11 mouse cellular contexts compared by ENCODE assay signal in genomic region chr5:25752862-25753261, GRCm38 (mm10). TPM values are rescaled to one million over a fixed set of nuclear protein-coding genes. Genes with fewer than 3 reads are reported as not detected.
DNase-seq lines count a peak whose midpoint lies in the region; ATAC-seq lines count a peak whose summit lies in the region.
"Had no signal": no experiment of that assay in that cellular context is flagged by ENCODE, and none has a peak within 500 bp of the region (broad histone marks: within the 10 kb centered on the region; RNA-seq: fewer than 3 reads in every experiment).

No protein-coding gene starts in this region.

- H3K4me2 ChIP-seq in neural tube, embryonic 15.5 days = no peak overlapping the region
- H3K4me2 ChIP-seq: lung, embryonic 15.5 days; neural tube, embryonic 12.5 days had no signal

- H3K36me3 ChIP-seq in neural tube, embryonic 15.5 days = no peaks in the 10 kb centered on the region
- H3K36me3 ChIP-seq: lung, embryonic 15.5 days; neural tube, embryonic 12.5 days had no signal

- WGBS in neural tube, embryonic 15.5 days = 63% methylated on average over 5 of the region's 5 CpGs

- H3K9ac ChIP-seq in neural tube, embryonic 15.5 days (replicated peaks) = no peak overlapping the region
- H3K9ac ChIP-seq: lung, embryonic 15.5 days; neural tube, embryonic 12.5 days had no signal

- no peaks in the 10 kb centered on the region for H3K9me3 ChIP-seq in neural tube, embryonic 15.5 days (replicated peaks)
- H3K9me3 ChIP-seq: lung, embryonic 15.5 days; neural tube, embryonic 12.5 days had no signal

- peak; percentile 63 for DNase-seq in gastrocnemius, postnatal 25 days
- DNase-seq in gastrocnemius, postnatal 10 days = no peak
- DNase-seq in right cerebral cortex, adult 18-20 months = peak; percentile 47
- no peak for DNase-seq in right cerebral cortex, postnatal 36 days (ENCODE audit: low spot score in 2 of 2)
- DNase-seq in fat pad, adult 2 months (ENCODE audit: extremely low read depth, low read depth, low spot score) = peak; percentile 42
- peak; percentile 83 for DNase-seq in skeletal muscle tissue, adult 2 months (ENCODE audit: low read depth, low spot score)
- no peak for DNase-seq in Muller cell, postnatal 12 days (ENCODE audit: inconsistent ontology term)

- no peak for ATAC-seq in neural tube, embryonic 15.5 days (ENCODE audit: low FRiP score)
- ATAC-seq: hindbrain, embryonic 16.5 days had no signal

- no peak overlapping the region for H3K27ac ChIP-seq in neural tube, embryonic 15.5 days (replicated peaks)
- H3K27ac ChIP-seq: lung, embryonic 15.5 days; neural tube, embryonic 12.5 days had no signal

- H3K4me1 ChIP-seq in neural tube, embryonic 15.5 days = peaks cover 20% of the 10 kb centered on the region

- no peak overlapping the region for H3K4me3 ChIP-seq in neural tube, embryonic 15.5 days (replicated peaks)
- H3K4me3 ChIP-seq: lung, embryonic 15.5 days; neural tube, embryonic 12.5 days had no signal

- no peaks in the 10 kb centered on the region for H3K27me3 ChIP-seq in neural tube, embryonic 15.5 days (replicated peaks)
- H3K27me3 ChIP-seq: lung, embryonic 15.5 days; neural tube, embryonic 12.5 days had no signal

RNA-seq across cellular contexts. Expression of gene Actr3b, which starts 6.9 kb away (rescaled TPM):
- 1 to 10 TPM in 1 of 2 experiments, under 1 TPM in 1; 0.67 to 1.8 TPM for total RNA-seq in gastrocnemius, postnatal 25 days (2021)
- 1 to 10 TPM in 1 of 2 experiments, under 1 TPM in 1; 0.93 to 1.5 TPM for total RNA-seq in gastrocnemius, postnatal 10 days (2021)
- polyA plus RNA-seq in neural tube, embryonic 15.5 days (2015; fragmentation: Nextera tagmentation; extraction: Ambion mirVana) = 35.7 and 44.2 TPM in 2 replicates

RNA-seq across cellular contexts. Expression of gene Xrcc2, which starts 47.2 kb away (rescaled TPM):
- total RNA-seq in gastrocnemius, postnatal 25 days (2021) = 1 to 10 TPM; 2.4 to 3.2 TPM
- 1 to 10 TPM; 2.9 to 4.4 TPM for total RNA-seq in gastrocnemius, postnatal 10 days (2021)
- polyA plus RNA-seq in neural tube, embryonic 15.5 days (2015; fragmentation: Nextera tagmentation; extraction: Ambion mirVana) = 4.4 and 6.0 TPM in 2 replicates

Comparison
In these comparisons a context has a peak if more than half of its experiments do, and no peak if none do; other contexts are left out.
1. DNase-seq: peak in gastrocnemius, postnatal 25 days (single experiment), right cerebral cortex, adult 18-20 months (single experiment), fat pad, adult 2 months (single experiment) and skeletal muscle tissue, adult 2 months (single experiment); none in gastrocnemius, postnatal 10 days (single experiment), right cerebral cortex, postnatal 36 days (0 of 2) and Muller cell, postnatal 12 days (single experiment).